Mouse (Mus musculus): ENCODE measurements around the gene Krtdap. TPM values are rescaled to one million over a fixed set of nuclear protein-coding genes. Genes with fewer than 3 reads are reported as not detected.
"Not testable (repeated sequence)": the region's sequence is repeated elsewhere in the genome, so short reads cannot be mapped to it uniquely, and the experiment has no call there.

The Krtdap gene
- polyA plus RNA-seq, 1 experiment from 2014 or later: 1.5 TPM

DNA sequence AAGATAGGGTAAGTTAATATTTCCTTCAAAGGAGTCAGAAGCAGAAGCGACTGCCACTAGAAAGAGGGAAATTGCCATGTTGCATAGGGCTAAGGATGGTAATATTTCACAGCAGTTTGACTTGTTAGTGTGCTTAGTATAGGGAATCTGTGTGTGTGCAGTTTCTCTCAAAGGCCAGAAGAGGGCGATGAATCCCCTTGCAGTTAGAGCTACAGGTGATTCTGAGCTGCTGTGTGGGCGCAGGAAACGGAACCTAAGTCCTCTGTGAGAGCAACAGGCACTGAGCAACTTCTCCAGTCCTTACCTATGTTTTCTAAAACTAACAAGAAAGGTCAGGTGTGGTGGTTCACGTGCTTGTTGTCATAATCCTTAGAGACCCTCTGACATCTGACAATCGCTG, 22.6 kb downstream of the Krtdap start:
- H3K4me2 ChIP-seq (replicated peaks; ENCODE audit: low read depth, low read length): no peak overlapping the region
- ATAC-seq (ENCODE audit: low FRiP score, low TSS enrichment): no peak
- WGBS: 54% methylated on average over 6 of the region's 6 CpGs
- H3K27ac ChIP-seq (ENCODE audit: low read length): no peak overlapping the region
- H3K27me3 ChIP-seq (ENCODE audit: insufficient read depth, low read length): no peaks in the 10 kb centered on the region
- no peaks in the 10 kb centered on the region for H3K36me3 ChIP-seq (ENCODE audit: insufficient read depth, low read length)
- peaks cover 10% of the 10 kb centered on the region; the same call in 1 of the 2 replicates for H3K4me1 ChIP-seq (ENCODE audit: insufficient read depth, low read length)
- peaks cover 6% of the 10 kb centered on the region; the same call in 1 of the 2 replicates for H3K9me3 ChIP-seq (ENCODE audit: low read length)
- no peak overlapping the region for H3K9ac ChIP-seq (replicated peaks; ENCODE audit: low read length)
- no peak overlapping the region for H3K4me3 ChIP-seq (ENCODE audit: low read length)

DNA sequence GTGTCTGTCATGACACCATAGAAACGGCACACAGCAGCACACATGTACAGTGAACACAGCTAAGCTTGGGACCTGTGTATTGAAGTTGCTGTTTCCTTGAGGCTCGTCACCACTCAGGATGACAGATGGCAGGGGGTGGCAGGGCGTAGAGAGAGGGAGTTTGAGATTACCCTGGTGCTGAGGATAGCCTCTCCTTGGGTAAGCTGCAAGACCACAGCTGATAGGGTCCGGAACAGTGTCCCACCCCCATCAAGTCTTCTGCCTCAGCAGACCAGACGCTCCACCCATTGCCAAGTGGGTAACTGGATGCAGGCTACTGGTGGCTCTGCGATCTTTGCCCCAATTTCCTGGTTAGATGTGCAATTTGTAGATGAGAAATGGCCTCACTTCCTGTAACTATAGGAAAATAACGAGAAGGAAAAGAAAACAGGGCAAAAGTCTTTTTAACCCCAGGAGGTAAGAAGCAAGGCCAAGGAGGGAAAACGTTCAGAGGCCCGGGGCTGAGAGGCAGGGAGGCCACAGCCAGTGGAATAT, 24.1 kb downstream of the Krtdap start:
- H3K4me2 ChIP-seq (replicated peaks; ENCODE audit: low read depth, low read length): no peak overlapping the region
- H3K4me3 ChIP-seq (ENCODE audit: low read length): no peak overlapping the region
- ATAC-seq (ENCODE audit: low FRiP score, low TSS enrichment): 0 out of 2 replicates have a peak, but pooled peaks have one; percentile 19
- 46% methylated on average over 9 of the region's 9 CpGs for WGBS
- no peaks in the 10 kb centered on the region for H3K36me3 ChIP-seq (ENCODE audit: insufficient read depth, low read length)
- H3K27ac ChIP-seq (ENCODE audit: low read length): peak overlapping the region; percentile 46; the same call in 1 of the 2 replicates
- peaks cover 6% of the 10 kb centered on the region; the same call in 1 of the 2 replicates for H3K9me3 ChIP-seq (ENCODE audit: low read length)
- H3K9ac ChIP-seq (replicated peaks; ENCODE audit: low read length): no peak overlapping the region
- no peaks in the 10 kb centered on the region for H3K27me3 ChIP-seq (ENCODE audit: insufficient read depth, low read length)
- H3K4me1 ChIP-seq (ENCODE audit: insufficient read depth, low read length): peaks cover 10% of the 10 kb centered on the region; the same call in 1 of the 2 replicates

- H3K27me3 ChIP-seq (ENCODE audit: insufficient read depth, low read length): no peaks in the 10 kb centered on the region
- peaks cover 6% of the 10 kb centered on the region; the same call in 1 of the 2 replicates for H3K9me3 ChIP-seq (ENCODE audit: low read length)
- no peak overlapping the region for H3K9ac ChIP-seq (replicated peaks; ENCODE audit: low read length)
- no peak overlapping the region for H3K4me2 ChIP-seq (replicated peaks; ENCODE audit: low read depth, low read length)
- 76% methylated on average over 6 of the region's 6 CpGs for WGBS
- peaks cover 10% of the 10 kb centered on the region; the same call in 1 of the 2 replicates for H3K4me1 ChIP-seq (ENCODE audit: insufficient read depth, low read length)
- no peak overlapping the region for H3K4me3 ChIP-seq (ENCODE audit: low read length)
- H3K27ac ChIP-seq (ENCODE audit: low read length): peak overlapping the region; percentile 46; the same call in 1 of the 2 replicates
- no peak for ATAC-seq (ENCODE audit: low FRiP score, low TSS enrichment)
- no peaks in the 10 kb centered on the region for H3K36me3 ChIP-seq (ENCODE audit: insufficient read depth, low read length)
Observed at GRCm38 (mm10) chr7:30812291-30812807, 24.7 kb downstream of the Krtdap start.

- ATAC-seq (ENCODE audit: low FRiP score, low TSS enrichment): no peak
- no peaks in the 10 kb centered on the region for H3K27me3 ChIP-seq (ENCODE audit: insufficient read depth, low read length)
- H3K4me2 ChIP-seq (replicated peaks; ENCODE audit: low read depth, low read length): no peak overlapping the region
- WGBS: 56% methylated on average over 6 of the region's 6 CpGs
- no peaks in the 10 kb centered on the region for H3K36me3 ChIP-seq (ENCODE audit: insufficient read depth, low read length)
- H3K4me1 ChIP-seq (ENCODE audit: insufficient read depth, low read length): peaks cover 3% of the 10 kb centered on the region
- no peak overlapping the region for H3K9ac ChIP-seq (replicated peaks; ENCODE audit: low read length)
- no peaks in the 10 kb centered on the region for H3K9me3 ChIP-seq (ENCODE audit: low read length)
- H3K27ac ChIP-seq (ENCODE audit: low read length): no peak overlapping the region
- H3K4me3 ChIP-seq (ENCODE audit: low read length): no peak overlapping the region
Observed at GRCm38 (mm10) chr7:30820131-30820530, 32.4 kb downstream of the Krtdap start.

DNA sequence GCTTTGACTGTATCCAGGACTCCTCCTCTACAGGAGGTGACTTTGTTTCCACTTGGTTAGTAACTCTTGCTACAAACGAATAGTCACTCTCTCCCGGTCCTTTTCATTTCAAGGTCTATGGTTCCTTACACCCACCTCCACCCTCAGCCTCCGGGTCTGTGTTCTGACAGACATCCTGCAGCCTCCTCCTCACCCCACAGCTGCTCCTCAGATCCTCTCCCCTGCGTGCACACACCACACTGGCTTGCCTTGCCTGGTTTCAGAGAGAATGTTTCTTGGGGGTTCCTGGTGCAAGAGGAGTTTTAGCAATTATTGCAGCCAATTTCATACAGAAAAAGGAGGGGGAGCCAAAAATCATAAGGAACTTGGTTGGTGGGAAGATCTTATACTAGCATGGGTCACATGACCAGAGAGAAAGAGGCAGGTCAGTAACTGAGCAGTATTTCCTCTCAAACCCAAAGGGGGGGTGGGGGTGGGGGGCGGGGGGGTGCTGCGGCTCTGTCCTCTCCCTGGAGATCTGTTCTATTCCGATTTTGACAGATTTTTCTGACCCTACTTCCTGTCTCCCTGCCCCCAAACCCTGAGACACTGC, 33.3 kb downstream of the Krtdap start:
- H3K9me3 ChIP-seq (ENCODE audit: low read length): no peaks in the 10 kb centered on the region
- peak; percentile 31; the same call in 1 of the 2 replicates for ATAC-seq (ENCODE audit: low FRiP score, low TSS enrichment)
- WGBS: 26% methylated on average over 7 of the region's 7 CpGs
- no peak overlapping the region for H3K9ac ChIP-seq (replicated peaks; ENCODE audit: low read length)
- H3K4me3 ChIP-seq (ENCODE audit: low read length): no peak overlapping the region
- no peaks in the 10 kb centered on the region for H3K36me3 ChIP-seq (ENCODE audit: insufficient read depth, low read length)
- no peak overlapping the region for H3K27ac ChIP-seq (ENCODE audit: low read length)
- H3K4me1 ChIP-seq (ENCODE audit: insufficient read depth, low read length): peaks cover 3% of the 10 kb centered on the region
- H3K27me3 ChIP-seq (ENCODE audit: insufficient read depth, low read length): no peaks in the 10 kb centered on the region
- H3K4me2 ChIP-seq (replicated peaks; ENCODE audit: low read depth, low read length): no peak overlapping the region

GRCm38 (mm10) chr7:30821532-30821931, 33.8 kb downstream of the Krtdap start:
- no peak overlapping the region for H3K27ac ChIP-seq (ENCODE audit: low read length)
- no peaks in the 10 kb centered on the region for H3K36me3 ChIP-seq (ENCODE audit: insufficient read depth, low read length)
- H3K4me3 ChIP-seq (ENCODE audit: low read length): no peak overlapping the region
- H3K4me1 ChIP-seq (ENCODE audit: insufficient read depth, low read length): peaks cover 3% of the 10 kb centered on the region
- H3K9me3 ChIP-seq (ENCODE audit: low read length): no peaks in the 10 kb centered on the region
- no peak; the same call in 1 of the 2 replicates for ATAC-seq (ENCODE audit: low FRiP score, low TSS enrichment)
- 41% methylated on average over 5 of the region's 5 CpGs for WGBS
- H3K27me3 ChIP-seq (ENCODE audit: insufficient read depth, low read length): no peaks in the 10 kb centered on the region
- H3K4me2 ChIP-seq (replicated peaks; ENCODE audit: low read depth, low read length): no peak overlapping the region
- no peak overlapping the region for H3K9ac ChIP-seq (replicated peaks; ENCODE audit: low read length)

- Histone ChIP-seq H3K4me2 (replicated peaks; ENCODE audit: low read depth, low read length) (no peak within 1 kb of the TSS), H3K4me1 (ENCODE audit: insufficient read depth, low read length) (peaks cover 3% of the 10 kb centered on the region), H3K9me3 (ENCODE audit: low read length) (no peaks in the 10 kb centered on the region), H3K27me3 (ENCODE audit: insufficient read depth, low read length) (no peaks in the 10 kb centered on the region), H3K27ac (ENCODE audit: low read length) (no peak within 1 kb of the TSS), H3K9ac (replicated peaks; ENCODE audit: low read length) (no peak within 1 kb of the TSS), H3K4me3 (ENCODE audit: low read length) (no peak within 1 kb of the TSS), H3K36me3 (ENCODE audit: insufficient read depth, low read length) (no peaks in the 10 kb centered on the region)
- no peak for ATAC-seq (ENCODE audit: low FRiP score, low TSS enrichment)
- WGBS: 90% methylated on average over 18 of the region's 18 CpGs
Observed at GRCm38 (mm10) chr7:30823675-30824074, 36.0 kb downstream of the Krtdap start, which contains the start of gene Ffar2. TSS of gene Ffar2 (minus strand) at chr7:30823775.

DNA sequence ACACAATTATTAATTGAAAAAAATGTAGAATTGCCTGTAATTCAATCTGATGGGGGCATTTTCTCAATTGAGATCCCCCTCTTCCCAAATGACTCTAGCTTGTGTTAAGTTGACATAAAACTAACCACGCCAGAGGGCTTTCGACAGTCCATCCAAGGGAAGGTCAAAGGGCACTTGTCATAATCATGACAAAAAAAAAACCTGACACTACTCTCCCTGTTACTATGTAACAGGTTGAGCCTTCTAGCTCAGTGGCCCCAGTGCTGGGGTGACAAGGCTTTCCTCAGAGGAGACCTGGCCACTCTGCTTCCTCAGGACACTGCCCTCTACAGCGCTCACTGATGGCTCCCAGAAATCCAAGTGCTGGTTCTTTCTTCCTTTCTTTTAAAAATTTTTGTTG, 36.6 kb downstream of the Krtdap start:
- Histone ChIP-seq H3K4me1 (ENCODE audit: insufficient read depth, low read length) (peaks cover 3% of the 10 kb centered on the region), H3K9ac (replicated peaks; ENCODE audit: low read length) (no peak overlapping the region), H3K27me3 (ENCODE audit: insufficient read depth, low read length) (no peaks in the 10 kb centered on the region), H3K27ac (ENCODE audit: low read length) (no peak overlapping the region), H3K36me3 (ENCODE audit: insufficient read depth, low read length) (no peaks in the 10 kb centered on the region), H3K4me3 (ENCODE audit: low read length) (no peak overlapping the region), H3K9me3 (ENCODE audit: low read length) (no peaks in the 10 kb centered on the region), H3K4me2 (replicated peaks; ENCODE audit: low read depth, low read length) (no peak overlapping the region)
- ATAC-seq (ENCODE audit: low FRiP score, low TSS enrichment): no peak
- 89% methylated on average over 3 of the region's 3 CpGs for WGBS

GRCm38 (mm10) chr7:30826660-30827059, 39.0 kb downstream of the Krtdap start:
- H3K4me3 ChIP-seq (ENCODE audit: low read length): no peak overlapping the region
- no peaks in the 10 kb centered on the region for H3K4me1 ChIP-seq (ENCODE audit: insufficient read depth, low read length)
- no peaks in the 10 kb centered on the region for H3K9me3 ChIP-seq (ENCODE audit: low read length)
- WGBS: 94% methylated on average over 10 of the region's 10 CpGs
- H3K36me3 ChIP-seq (ENCODE audit: insufficient read depth, low read length): no peaks in the 10 kb centered on the region
- no peak overlapping the region for H3K27ac ChIP-seq (ENCODE audit: low read length)
- H3K9ac ChIP-seq (replicated peaks; ENCODE audit: low read length): no peak overlapping the region
- no peak overlapping the region for H3K4me2 ChIP-seq (replicated peaks; ENCODE audit: low read depth, low read length)
- no peaks in the 10 kb centered on the region for H3K27me3 ChIP-seq (ENCODE audit: insufficient read depth, low read length)
- no peak for ATAC-seq (ENCODE audit: low FRiP score, low TSS enrichment)

DNA sequence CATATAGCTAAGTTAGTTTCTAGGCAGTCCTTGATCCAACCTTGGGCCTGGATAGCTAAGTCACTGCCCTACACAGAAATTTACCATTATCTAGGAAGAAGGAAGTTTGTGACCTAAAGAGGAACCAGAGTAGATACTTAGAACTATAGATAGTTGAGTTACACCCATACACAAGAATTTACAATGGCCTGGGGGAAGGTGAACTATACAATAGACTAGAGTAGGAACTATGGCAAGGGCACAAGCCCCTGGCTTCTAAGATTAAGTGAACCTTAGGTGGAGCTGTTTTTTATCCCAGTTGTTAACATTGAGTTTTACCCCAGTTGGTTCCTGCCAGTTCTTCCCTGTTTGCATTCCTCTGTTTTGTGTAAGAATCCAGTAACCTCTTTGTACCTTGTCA, 41.2 kb downstream of the Krtdap start:
- not testable (repeated sequence) for H3K4me2 ChIP-seq (replicated peaks; ENCODE audit: low read depth, low read length); H3K27ac ChIP-seq (ENCODE audit: low read length); H3K36me3 ChIP-seq (ENCODE audit: insufficient read depth, low read length); H3K27me3 ChIP-seq (ENCODE audit: insufficient read depth, low read length); H3K9me3 ChIP-seq (ENCODE audit: low read length); H3K9ac ChIP-seq (replicated peaks; ENCODE audit: low read length); H3K4me1 ChIP-seq (ENCODE audit: insufficient read depth, low read length); ATAC-seq (ENCODE audit: low FRiP score, low TSS enrichment); H3K4me3 ChIP-seq (ENCODE audit: low read length)

Data from kidney, embryonic 16.5 days (tissue).